Mouse (Mus musculus) heart, embryonic 12.5 days (tissue): ENCODE data around the gene Olfr448. TPM values are rescaled to one million over a fixed set of nuclear protein-coding genes. Genes with fewer than 3 reads are reported as not detected.

ENCODE experiments used
- ATAC-seq: fragments of 200-750 bp; cut with Nextera tagmentation; 2 replicates; pipeline ENCODE4 v1.8.0; 2017; ENCODE audit warnings: moderate TSS enrichment, moderate library complexity; ENCODE audit not compliant: insufficient number of reproducible peaks, low FRiP score
- H3K27ac ChIP-seq: fragments of 300-500 bp; sonication (generic); 2 replicates; pipeline ENCODE4 v1.5.1; 2016; ENCODE audit warnings: mild to moderate bottlenecking, moderate library complexity; ENCODE audit not compliant: poor library complexity, severe bottlenecking
- H3K27me3 ChIP-seq: fragments of 300-500 bp; sonication (generic); replicated peaks from 2 replicates; pipeline ENCODE4 v1.6.1; 2016; ENCODE audit warnings: mild to moderate bottlenecking, moderate library complexity
- H3K36me3 ChIP-seq: fragments of 300-500 bp; sonication (generic); 2 replicates; pipeline ENCODE4 v1.6.1; 2016; ENCODE audit warnings: mild to moderate bottlenecking, moderate library complexity
- H3K4me1 ChIP-seq: fragments of 300-500 bp; sonication (generic); replicated peaks from 2 replicates; pipeline ENCODE4 v1.6.1; 2016; ENCODE audit warnings: mild to moderate bottlenecking
- H3K4me2 ChIP-seq: fragments of 300-500 bp; sonication (generic); 2 replicates; pipeline ENCODE4 v1.6.1; 2016; ENCODE audit warnings: mild to moderate bottlenecking, moderate library complexity
- H3K4me3 ChIP-seq: fragments of 300-500 bp; sonication (generic); 2 replicates; pipeline ENCODE4 v1.5.1; 2016; ENCODE audit warnings: mild to moderate bottlenecking
- H3K9ac ChIP-seq: fragments of 300-500 bp; sonication (generic); 2 replicates; pipeline ENCODE4 v1.6.1; 2016; ENCODE audit warnings: mild to moderate bottlenecking, moderate library complexity
- H3K9me3 ChIP-seq: fragments of 300-500 bp; sonication (generic); replicated peaks from 2 replicates; pipeline ENCODE4 v1.6.1; 2016; ENCODE audit warnings: mild to moderate bottlenecking, moderate library complexity
- WGBS: fragments of 180-500 bp; shearing (Covaris S2); methylation state at CpG from one replicate; pipeline ENCODE4 v1.1.7; 2016; 5-methylcytosine and 5-hydroxymethylcytosine counted together
- polyA plus RNA-seq: library from polyadenylated mRNA; unstranded; fragments of >200 nt; fragmentation: Nextera tagmentation; extraction: Ambion mirVana; gene quantifications from 2 replicates; pipeline ENCODE4 v1.2.1, GENCODE M21; 2016

The Olfr448 gene
- not detected in 2 replicates for polyA plus RNA-seq

DNA sequence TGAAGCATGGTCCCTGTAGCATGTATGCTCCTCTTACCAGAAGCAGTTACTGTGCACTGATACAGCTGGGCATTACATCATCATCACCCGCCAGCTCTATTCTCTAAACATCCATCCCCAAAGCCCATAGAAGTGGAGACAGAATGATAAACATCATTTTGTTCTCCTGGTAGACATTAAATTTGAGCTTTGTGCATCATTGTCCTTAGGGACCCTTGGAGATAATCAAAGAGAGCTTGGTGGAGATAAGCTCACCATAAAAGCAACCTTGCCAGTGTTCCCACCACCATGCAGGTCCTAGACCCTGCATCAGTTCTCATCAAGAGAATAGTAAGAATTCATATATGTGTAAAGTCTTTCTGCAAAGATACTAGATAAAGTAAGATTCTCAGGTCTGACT, at the start of gene Olfr448:
TSS of gene Olfr448 (plus strand) at position 301 of the 400 bp plus-strand sequence.
- Histone ChIP-seq H3K9me3 (no peaks in the 10 kb centered on the region), H3K4me2 (no peak within 1 kb of the TSS), H3K4me3 (no peak within 1 kb of the TSS), H3K9ac (no peak within 1 kb of the TSS), H3K27ac (no peak within 1 kb of the TSS), H3K36me3 (no peaks in the 10 kb centered on the region), H3K27me3 (no peaks in the 10 kb centered on the region), H3K4me1 (no peaks in the 10 kb centered on the region)
- 86% methylated on average over 1 of the region's 1 CpGs for WGBS
- no peak for ATAC-seq

DNA sequence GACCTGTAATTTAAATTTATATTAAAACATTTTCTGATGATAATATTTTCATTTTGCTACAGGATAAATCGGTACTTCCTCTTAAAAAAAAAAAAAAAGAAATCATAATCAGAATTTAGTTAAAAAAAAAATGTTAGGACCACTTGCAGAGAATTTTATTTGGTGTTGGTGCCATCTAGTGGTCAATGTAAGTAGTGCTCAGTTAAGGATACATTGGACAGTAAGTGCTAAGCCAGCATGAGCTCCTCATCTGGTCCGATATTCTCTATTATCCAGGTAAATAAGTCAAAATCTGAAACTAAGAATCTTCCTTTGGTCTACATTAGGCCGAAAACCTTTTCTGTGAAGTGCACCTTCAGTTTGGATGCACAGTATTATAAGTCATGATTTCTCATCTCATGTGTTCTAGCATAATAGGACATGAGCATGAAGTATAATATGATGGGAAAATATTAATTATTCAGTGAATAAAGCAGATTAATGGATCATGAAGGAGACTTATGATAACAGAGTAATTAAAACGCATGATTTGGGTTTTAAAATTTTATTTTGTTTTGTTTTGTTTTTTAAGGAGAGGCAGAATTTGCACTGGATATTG, 29.9 kb upstream of the Olfr448 start:
- Histone ChIP-seq H3K4me2 (no peak overlapping the region), H3K27me3 (no peaks in the 10 kb centered on the region), H3K4me1 (no peaks in the 10 kb centered on the region), H3K4me3 (no peak overlapping the region), H3K36me3 (no peaks in the 10 kb centered on the region), H3K9me3 (no peaks in the 10 kb centered on the region), H3K27ac (no peak overlapping the region), H3K9ac (no peak overlapping the region)
- WGBS = 12% methylated on average over 4 of the region's 4 CpGs
- no peak for ATAC-seq

DNA sequence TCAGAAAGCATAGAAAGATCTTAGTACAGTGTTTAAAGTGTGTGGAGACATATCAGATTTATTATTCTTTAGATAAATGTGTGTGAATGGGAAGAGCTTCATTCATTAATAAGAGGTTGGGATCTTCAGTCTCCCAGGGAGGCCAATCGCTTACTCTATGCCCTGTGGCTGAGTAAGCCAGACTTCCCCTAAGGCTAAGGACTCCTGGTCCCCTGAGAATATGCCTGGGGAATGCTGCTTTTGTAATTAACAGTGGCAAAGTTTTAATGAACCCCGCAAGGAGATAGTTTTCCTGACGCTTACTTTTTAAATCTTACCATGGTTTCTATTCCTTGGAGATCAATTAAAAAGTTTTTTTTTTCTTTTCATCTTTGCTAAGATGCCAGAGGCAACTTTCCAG, 20.5 kb upstream of the Olfr448 start:
- Histone ChIP-seq H3K27ac (no peak overlapping the region), H3K4me1 (no peaks in the 10 kb centered on the region), H3K9me3 (no peaks in the 10 kb centered on the region), H3K4me3 (no peak overlapping the region), H3K9ac (no peak overlapping the region), H3K27me3 (no peaks in the 10 kb centered on the region), H3K4me2 (no peak overlapping the region), H3K36me3 (no peaks in the 10 kb centered on the region)
- no peak for ATAC-seq
- WGBS = 79% methylated on average over 3 of the region's 3 CpGs

DNA sequence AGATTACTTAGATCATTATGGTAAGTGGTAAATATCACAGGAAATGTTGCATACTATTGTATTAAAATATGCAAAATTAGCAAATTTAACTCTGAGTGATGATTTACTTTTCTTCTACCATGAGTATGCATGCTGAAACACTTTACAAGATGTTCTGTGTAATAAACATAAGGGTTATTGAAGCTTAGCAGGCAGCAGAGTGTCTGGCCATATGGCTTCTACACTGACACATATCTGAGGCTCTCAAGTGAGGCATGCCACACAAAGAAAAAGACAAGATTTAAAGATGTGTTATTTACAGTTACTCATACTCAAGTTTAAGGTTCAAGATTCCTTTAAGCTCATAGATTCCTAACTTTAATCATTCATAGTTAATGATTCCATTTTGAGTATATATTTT, 13.9 kb upstream of the Olfr448 start:
- Histone ChIP-seq H3K4me1 (no peaks in the 10 kb centered on the region), H3K9ac (no peak overlapping the region), H3K36me3 (no peaks in the 10 kb centered on the region), H3K27ac (no peak overlapping the region), H3K9me3 (no peaks in the 10 kb centered on the region), H3K4me2 (no peak overlapping the region), H3K27me3 (no peaks in the 10 kb centered on the region), H3K4me3 (no peak overlapping the region)
- no peak for ATAC-seq

DNA sequence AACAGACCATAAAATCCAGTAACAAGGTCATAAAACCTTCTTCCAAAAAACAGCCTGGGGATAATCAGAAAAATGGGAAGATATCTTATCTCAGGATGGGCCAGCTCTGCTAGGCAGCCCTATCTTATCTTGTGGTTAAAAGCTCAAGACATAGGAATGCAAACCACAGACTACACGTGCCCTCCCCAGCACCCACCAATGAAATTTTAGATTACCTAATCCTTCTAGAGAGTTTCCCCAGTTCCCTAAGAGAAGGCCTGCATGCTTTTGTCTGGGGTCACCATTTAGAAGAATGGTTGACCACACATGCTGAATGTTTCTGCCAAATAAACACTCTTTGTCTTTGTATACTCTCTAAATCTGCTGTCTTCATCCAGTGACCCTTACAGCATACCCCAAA, 10.1 kb downstream of the Olfr448 start:
- Histone ChIP-seq H3K4me2 (no peak overlapping the region), H3K27ac (no peak overlapping the region), H3K4me1 (peaks cover 5% of the 10 kb centered on the region; the same call in 1 of the 2 replicates), H3K9ac (no peak overlapping the region), H3K27me3 (no peaks in the 10 kb centered on the region), H3K36me3 (no peaks in the 10 kb centered on the region), H3K4me3 (no peak overlapping the region), H3K9me3 (no peaks in the 10 kb centered on the region)
- WGBS = 6% methylated on average over 1 of the region's 1 CpGs
- no peak for ATAC-seq

DNA sequence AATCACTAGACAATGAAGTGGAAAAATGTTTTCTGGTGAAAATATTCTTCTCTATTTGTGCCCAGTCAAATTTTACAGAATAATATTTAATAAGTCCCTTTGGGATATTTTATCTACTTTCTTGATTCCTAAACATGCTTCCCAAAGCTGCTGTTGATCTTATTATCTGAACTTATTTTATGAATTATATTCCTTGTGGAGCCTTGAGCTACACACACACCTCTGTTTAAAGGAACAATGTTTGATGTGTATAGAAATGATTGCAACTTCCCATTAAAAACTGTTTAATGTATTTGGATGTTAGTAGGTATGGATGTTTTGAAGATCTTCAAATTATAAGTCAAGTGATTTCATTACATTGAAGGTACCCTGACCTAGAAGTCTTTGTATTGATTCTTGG, 18.3 kb downstream of the Olfr448 start, which contains the start of gene Olfr447:
TSS of gene Olfr447 (plus strand) at position 301 of the 400 bp plus-strand sequence.
- H3K27ac ChIP-seq = no peak within 1 kb of the TSS
- no peak for ATAC-seq
- H3K4me3 ChIP-seq = no peak within 1 kb of the TSS
- no peaks in the 10 kb centered on the region for H3K4me1 ChIP-seq
- no peak within 1 kb of the TSS for H3K9ac ChIP-seq
- H3K36me3 ChIP-seq = no peaks in the 10 kb centered on the region
- no peaks in the 10 kb centered on the region for H3K27me3 ChIP-seq
- H3K9me3 ChIP-seq = no peaks in the 10 kb centered on the region
- no peak within 1 kb of the TSS for H3K4me2 ChIP-seq

DNA sequence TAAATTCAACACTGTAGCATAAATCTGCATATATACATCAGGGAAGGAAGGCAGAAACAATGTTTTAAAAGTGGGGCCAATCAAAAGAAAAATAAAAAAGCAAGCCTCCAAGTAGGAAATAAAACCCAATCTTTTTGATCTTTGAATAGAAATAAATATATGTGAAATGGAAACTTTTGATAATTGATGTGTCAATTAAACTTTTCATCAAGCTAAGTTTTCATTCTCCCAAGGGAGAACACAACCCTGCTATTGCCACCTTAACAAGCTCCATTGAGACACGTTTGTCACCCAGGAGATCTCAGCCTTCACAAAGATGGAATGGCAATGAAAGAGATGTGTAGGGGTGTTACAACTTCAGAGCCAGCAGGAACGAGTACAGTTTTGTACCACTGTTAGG, 30.8 kb downstream of the Olfr448 start, which contains the start of gene Olfr446:
TSS of gene Olfr446 (plus strand) at position 301 of the 400 bp plus-strand sequence.
- no peaks in the 10 kb centered on the region for H3K9me3 ChIP-seq
- WGBS = 63% methylated on average over 2 of the region's 2 CpGs
- H3K4me3 ChIP-seq = no peak within 1 kb of the TSS
- H3K9ac ChIP-seq = no peak within 1 kb of the TSS
- H3K4me1 ChIP-seq = no peaks in the 10 kb centered on the region
- H3K27ac ChIP-seq = no peak within 1 kb of the TSS
- no peak within 1 kb of the TSS for H3K4me2 ChIP-seq
- no peak for ATAC-seq
- H3K27me3 ChIP-seq = no peaks in the 10 kb centered on the region
- H3K36me3 ChIP-seq = no peaks in the 10 kb centered on the region

Other genes starting within 250 kb of the Olfr448 start
- 3.0 and 3.1 TPM in 2 replicates for gene Tcaf2, start 245.2 kb upstream of the Olfr448 start, polyA plus RNA-seq
- 60.3 and 61.6 TPM in 2 replicates for gene Tcaf1, start 180.4 kb upstream of the Olfr448 start, polyA plus RNA-seq
- gene Olfr453, start 151.1 kb upstream of the Olfr448 start, polyA plus RNA-seq = not detected in 2 replicates
- gene Olfr38, start 134.0 kb upstream of the Olfr448 start, polyA plus RNA-seq = not detected in 2 replicates
- not detected in 2 replicates for gene Olfr452, start 105.3 kb upstream of the Olfr448 start, polyA plus RNA-seq
- gene Olfr450, start 78.5 kb upstream of the Olfr448 start, polyA plus RNA-seq = not detected in 2 replicates
- gene Olfr449, start 56.1 kb upstream of the Olfr448 start, polyA plus RNA-seq = not detected in 2 replicates
- gene Olfr447, start 18.4 kb downstream of the Olfr448 start, polyA plus RNA-seq = not detected in 2 replicates
- not detected in 2 replicates for gene Olfr446, start 30.9 kb downstream of the Olfr448 start, polyA plus RNA-seq
- not detected in 2 replicates for gene Olfr444, start 58.6 kb downstream of the Olfr448 start, polyA plus RNA-seq
- gene Olfr441, start 215.9 kb downstream of the Olfr448 start, polyA plus RNA-seq = not detected in 2 replicates